Mouse (Mus musculus) thymus, postnatal 4 days (tissue): ENCODE data around the gene Gpha2.

Experiments used
- DNase-seq: peaks from one replicate; pipeline ENCODE4 v3.0.0; 2021

Gene Gpha2

DNA sequence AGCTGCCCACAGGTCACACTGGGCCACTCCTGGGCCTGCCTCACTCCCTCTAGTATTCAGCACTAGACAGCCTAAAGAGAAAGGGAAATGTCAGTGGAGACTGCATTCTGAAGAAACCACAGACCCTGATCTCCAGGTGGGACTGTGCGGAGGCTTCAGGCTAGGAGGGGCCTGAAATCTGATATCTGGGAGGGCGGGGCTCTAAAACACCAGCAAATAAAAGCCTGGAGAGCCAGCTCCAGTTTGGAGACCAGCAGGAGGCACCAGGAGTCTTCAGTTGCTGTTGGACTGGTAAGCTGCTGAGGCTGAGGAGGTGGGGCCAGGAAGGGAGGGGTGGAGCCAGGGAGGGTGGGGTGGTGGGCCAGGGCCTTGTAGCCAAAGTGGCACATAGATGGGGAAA lies at the start of gene Gpha2:
Gene Gpha2, plus strand, starts transcription at position 246 of the 400 bp plus-strand sequence.
- no peak for DNase-seq

DNA sequence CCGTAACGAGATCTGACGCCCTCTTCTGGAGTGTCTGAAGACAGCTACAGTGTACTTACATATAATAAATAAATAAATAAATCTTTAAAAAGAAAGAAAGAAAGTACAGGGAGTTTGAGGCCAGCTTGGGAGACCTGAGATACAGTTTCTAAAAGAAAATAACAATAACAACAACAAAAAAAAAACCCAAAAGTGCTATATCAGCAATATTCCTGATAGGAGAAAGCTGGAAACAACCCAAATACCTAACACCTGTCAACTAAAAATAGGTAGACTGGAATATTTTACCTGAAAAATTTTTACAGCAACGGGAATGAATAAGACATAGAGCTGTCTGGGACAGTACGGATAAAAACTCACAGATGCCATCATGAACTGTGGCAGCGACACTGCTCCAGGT lies 47.4 kb upstream of the Gpha2 start:
- no peak for DNase-seq

DNA sequence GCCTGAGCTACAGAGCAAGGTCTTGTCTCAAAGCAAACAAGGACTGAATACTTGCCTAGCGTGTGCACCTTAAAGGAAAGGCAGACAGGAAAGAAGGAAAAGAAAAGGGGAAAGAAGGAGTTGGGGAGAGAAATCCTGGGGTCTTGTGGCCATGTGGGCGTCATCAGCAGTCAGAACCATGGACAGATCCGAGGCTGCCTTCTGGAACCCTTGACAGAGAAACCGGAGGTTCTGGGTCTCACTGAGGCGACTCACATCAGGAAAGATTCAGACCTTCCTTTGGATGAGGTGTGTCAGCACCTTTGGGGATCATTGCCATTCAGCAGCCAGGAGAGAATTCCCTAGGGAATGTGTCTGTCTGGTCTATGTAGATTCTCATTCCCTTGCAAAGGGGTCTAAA lies 44.6 kb upstream of the Gpha2 start:
- peak; percentile 44 for DNase-seq

DNA sequence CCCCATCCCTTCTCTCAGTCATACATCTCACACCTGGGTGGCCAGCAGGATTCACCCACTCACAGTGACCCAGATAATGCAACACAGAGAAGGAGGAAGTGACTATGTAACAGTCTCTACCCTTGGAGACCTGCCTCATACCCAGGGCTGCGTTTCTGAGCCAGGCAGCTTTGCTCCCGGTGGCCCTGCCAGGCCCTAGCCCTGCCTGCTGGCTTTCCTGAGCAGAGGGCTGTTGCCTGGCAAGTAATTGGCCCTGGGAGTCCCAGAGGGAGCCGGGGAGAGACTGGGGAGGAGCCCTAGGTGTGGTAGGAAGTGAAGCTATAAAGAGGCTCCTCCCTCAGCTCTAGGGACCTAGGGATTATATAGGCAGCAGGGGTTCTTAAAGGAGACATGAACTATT lies 43.6 kb upstream of the Gpha2 start:
- peak; percentile 19 for DNase-seq

DNA sequence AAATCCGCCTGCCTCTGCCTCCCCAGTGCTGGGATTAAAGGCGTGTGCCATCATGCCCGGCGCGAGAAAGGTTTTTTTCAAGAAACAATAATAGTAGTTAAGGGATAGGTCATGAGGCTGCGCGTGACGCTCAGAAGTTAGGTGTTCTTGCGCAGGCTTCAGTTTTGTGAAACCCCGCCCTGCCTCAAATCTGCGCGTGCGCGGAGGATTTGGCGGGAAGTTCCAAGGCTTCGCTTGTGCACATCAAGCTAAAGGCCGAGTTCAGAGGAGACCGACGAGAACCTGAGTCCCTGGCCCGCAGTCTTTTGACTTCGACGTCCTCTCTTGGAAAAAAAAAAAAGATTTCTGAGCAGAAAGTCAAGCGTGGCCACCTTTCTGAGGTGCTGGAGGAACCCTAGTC lies 42.0 kb upstream of the Gpha2 start, which contains the start of gene Majin:
Gene Majin, plus strand, starts transcription at position 258 of the 400 bp plus-strand sequence.
- no peak for DNase-seq

DNA sequence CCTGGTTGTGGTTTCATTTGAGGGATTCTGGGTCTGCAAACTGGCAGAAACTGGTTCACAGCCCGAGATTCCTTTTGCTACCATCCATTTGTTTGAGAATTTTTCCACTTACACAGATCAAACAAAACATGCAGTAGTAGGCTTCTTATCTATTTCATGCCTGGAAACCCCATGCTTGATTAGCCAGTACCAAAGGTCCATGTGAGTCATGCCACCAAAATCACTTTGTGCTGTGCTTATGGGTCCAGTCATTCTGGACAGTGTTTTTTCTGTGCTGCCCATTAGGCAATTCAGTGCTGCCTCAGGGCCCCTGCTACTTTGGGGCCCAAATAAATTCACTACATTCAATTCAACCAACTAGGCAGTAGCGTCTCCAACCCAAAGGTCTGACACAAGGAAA lies 21.9 kb upstream of the Gpha2 start:
- no peak for DNase-seq

DNA sequence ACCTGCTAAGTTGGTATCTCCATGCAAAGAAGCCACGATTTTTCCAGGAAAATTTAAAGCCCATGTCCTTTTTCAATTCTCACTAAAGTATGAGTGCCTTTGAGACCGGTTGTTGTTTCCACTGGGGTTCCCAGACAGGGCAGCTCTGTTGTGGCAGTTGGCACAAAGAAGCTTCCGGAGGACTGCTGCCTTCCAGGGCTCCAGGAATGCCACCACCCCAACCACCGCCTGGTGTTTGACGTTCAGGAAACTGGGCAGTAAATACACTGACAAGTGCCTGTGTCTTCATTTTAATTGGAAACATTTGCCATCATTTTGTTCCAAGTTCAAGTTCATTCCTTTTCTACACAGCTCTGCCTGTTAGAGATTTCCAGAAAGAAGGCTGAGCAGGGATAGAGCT lies 19.5 kb upstream of the Gpha2 start:
- no peak for DNase-seq

DNA sequence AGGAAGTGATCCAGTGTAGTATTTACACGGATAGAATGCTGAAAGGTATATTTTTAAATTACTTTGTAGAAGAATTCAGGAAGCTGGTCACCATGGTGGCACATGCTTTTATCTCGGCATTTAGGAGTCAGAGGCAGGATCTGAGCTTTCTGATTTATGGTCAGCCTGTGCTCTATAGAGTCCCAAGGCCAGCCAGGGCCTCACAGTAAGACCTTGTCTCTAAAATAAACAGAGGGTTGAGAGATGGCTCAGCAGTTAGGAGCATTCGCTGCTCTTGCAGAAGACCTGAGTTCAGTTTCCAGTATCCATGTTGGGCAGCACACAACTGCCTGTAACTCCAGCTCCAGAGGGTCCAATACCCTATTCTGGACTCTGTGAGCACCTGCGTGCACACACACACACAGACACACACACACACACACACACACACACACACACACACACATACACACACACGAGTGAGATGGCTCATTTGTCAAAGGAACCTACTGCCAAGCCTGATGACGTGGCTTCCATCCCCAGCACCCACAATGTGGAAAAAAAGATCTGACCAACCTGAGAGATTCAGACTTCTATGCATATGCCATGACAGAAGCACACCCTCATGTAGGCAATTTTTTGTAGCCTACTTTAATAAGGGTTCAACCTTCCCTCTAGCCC lies 10.0 kb upstream of the Gpha2 start:
- no peak for DNase-seq

DNA sequence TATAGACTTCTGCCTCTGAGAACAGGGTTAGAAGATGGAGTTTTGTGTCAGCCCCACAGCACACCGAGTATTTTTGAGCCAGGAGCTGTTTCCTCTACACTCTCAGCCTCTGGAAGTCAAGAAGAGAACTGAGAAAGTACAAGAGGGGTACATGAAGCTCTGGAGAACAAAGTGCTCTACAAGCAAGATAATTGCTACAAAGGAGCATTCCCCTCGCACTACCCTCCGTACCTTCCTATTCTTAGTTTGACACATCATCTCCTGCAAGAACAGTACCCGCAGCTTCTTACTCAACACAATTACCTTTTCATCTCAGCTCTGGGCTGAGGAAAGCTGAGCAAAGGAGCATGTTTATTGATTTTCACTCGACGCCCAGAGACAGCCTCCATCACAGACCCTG lies 7.6 kb upstream of the Gpha2 start:
- DNase-seq = no peak

DNA sequence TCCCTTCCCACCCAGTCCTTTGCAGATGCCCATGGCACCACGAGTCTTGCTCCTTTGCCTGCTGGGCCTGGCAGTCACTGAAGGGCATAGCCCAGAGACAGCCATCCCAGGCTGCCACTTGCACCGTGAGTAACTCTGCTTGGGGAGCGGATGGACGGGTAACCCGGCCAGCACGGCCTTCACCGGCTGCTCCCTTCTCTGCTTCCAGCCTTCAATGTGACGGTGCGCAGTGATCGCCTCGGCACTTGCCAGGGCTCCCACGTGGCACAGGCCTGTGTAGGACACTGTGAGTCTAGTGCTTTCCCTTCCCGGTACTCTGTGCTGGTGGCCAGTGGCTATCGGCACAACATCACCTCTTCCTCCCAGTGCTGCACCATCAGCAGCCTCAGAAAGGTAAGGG lies 583 bp downstream of the Gpha2 start:
- no peak for DNase-seq

DNA sequence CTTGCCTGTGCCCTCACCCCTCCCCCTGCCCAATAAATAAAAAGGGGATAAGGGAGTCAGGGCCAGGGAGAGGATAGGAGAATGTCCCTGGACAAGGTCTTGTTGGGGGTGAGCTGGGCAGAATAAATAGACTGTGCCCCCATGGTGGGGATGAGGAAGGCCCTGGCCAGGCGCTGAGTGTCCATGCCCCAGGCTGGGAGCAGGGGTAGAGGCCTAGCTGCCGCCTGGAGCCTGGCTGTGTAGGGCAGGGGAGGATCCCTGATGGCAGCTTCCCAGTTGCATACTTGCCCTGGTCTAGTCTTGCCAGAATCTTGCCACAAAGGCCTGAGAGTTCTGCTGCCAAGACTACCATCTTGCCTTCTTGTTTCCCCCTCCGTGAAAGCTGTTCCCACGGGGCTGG lies 1.7 kb downstream of the Gpha2 start:
- no peak for DNase-seq

DNA sequence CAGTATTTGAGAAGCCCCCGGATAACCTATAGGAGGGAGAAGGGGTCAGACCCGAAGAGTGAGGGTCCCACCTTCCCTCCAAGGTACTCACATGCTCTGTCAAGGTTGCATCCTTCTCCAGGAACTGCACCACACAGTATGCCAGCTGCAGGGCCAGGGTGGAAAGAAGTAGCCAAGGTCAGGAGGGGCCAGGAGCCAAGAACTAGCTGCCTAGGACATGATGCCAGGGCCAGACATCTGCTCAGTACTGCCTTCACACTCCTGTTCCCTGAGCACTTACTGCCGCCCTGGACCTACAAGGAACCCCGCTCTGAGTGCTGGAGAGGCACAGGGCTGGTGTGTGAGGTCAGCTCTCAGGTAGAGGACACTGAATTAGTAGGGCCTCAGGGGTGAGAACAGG lies 4.2 kb downstream of the Gpha2 start:
- DNase-seq = no peak

DNA sequence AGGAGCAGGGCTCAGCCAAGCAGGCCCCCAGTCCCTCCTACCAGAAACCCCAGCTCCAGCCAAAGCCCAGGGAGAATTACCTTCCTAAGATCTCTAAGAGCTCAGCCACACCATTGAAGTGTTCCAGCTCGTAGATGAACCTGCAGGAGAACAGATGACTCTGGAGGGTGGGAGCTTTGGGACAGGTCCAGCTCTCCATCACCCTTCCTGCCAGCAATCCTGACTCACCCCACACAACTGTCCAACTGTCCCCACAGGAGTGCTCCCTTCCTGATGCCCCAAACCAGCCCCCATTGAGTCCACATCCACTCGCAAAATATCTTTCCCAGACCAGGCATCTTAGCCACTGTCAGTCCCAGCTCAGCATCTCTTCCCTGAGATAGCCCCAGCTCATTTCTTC lies 4.9 kb downstream of the Gpha2 start:
- no peak for DNase-seq

DNA sequence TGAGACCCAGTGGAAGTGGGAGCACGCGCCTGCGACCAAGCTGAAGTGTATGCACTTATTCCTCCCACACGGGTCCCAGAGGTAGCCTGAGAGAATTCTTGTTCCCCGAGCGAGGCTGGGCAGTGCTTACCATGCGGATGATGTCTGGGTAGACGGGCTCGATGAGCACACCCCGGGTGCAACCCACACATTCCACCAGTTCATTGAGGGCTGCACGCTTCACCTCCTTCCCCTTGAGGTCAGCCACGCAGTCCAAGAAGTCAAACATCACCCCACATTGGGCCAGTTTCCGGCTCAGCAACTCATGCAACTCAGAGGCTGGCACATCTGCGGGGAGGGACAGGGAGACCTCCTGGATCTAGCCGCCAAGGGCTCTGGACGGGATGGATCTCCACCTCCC lies 7.5 kb downstream of the Gpha2 start:
- no peak for DNase-seq

DNA sequence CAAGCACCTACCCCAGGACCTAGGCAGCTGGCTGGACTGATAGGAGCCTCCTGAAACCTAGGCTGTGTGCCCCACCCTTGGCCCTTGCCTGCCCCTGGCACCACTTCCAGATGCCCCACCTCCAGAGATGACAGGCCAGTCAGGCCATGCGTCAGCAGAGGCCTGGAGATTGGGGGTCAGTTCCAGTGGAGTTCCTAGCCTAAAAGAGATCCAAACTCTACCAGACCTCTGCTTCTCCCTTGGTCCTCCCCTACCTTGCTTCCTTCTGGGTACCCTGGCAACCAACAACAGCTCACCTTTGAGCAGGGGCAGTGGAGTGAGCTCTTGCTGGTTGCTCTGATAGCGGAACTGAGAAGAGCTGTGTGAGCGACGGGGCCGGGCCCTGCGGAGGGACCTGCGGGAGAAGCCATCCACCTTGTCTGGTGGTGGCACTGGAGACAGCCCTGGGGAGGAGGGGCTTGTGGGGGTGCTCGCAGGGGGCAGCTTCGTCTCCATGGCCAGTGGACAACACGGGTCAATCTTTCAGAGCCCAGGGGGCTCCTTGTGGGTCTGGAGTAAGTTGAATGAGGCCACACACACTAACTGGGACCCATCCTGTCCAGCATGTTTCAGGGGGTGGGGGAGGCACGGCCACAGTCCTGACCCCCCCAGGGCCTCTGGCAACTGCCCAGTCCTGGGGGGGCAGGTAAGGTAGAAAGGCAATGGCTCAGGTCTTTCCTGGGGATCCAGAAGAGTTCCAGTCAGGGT lies 8.3 kb downstream of the Gpha2 start:
- DNase-seq = no peak

DNA sequence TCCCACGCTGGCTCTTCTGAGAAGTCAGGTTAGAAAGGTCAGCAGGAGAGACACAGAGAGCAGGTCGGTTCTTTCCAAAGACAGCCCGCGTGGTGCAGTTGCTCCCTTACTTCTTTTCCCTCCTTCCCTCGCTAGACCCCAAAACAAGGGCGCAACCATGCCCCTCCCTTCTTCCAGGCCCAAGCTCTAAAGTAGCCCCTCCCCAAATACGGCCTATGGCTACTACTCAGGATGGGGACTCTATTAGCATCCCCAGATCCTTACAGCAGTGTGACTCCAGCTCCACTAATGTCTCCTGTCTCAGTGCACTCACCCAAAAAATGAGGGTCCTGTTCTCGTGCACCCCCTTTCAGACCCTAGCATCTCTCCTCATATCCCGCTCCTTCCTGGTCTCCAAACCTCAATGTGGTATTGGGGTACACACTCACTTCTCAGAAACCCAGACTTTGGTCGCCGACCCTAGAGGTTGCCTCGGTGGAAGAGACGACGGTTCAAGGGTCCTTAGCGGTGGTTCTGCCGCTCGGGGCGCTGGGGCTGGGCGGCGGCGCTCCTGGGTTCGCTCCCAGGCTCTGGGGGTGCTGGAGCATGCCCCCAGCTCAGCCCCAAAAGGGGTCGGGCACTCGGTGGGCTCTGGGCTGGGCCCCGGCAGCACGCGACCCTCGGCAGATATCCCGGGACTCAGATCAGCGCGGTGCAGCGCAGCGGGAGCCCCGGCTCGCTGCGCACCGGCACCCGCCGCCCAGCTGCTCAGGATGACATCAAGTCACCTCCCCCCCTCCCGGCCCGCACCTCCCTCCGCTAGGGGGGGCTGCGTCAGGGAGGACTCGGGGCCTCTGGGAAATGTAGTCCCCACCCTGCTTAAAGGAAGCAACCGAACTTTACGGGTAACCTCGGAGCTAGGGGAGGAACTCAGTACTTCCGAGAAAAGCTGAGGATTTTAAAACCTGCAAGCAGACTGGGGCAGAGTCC lies 9.2 kb downstream of the Gpha2 start, which contains the start of gene Ppp2r5b:
Gene Ppp2r5b, minus strand, starts transcription at position 789 of the 969 bp plus-strand sequence.
- peak; percentile 98 for DNase-seq

DNA sequence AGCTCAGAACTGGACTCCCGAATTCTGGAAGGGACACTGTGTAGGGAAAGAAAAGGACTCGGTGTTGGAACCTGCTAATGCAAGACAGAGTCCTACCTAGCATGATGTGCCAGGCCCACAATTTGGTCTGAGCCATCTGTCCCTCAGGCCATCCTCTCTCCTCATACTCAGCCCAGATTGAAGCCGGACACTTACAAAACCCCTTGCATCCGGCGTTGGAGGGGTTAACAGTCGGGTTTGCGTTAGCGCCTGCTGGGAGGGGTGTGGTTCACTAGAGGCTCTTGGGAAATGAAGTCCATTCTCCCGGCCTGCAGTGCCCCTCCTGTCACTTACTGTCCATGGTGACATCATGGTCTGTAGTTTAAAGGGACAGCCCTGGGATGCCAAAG lies 9.9 kb downstream of the Gpha2 start:
- DNase-seq = peak; percentile 88

DNA sequence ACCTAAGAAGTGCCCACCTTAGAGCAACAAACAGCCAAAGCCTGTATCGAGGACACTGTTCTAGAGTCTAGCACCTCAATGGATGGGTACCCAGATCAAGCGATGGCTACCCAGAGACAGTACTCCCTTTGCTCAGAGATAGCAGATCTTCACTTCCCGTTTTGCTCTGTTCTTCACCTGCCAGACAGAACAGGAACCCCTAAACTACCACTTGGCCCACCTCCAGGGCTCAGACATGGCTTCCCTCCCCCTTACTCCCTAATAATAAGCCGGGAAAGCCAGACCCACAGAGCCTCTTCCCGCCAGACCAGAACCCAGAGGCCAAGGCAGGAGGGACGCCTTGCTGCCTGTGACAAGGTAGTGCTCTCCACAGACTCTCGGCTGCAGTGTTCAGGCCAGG lies 10.7 kb downstream of the Gpha2 start:
- DNase-seq = no peak

DNA sequence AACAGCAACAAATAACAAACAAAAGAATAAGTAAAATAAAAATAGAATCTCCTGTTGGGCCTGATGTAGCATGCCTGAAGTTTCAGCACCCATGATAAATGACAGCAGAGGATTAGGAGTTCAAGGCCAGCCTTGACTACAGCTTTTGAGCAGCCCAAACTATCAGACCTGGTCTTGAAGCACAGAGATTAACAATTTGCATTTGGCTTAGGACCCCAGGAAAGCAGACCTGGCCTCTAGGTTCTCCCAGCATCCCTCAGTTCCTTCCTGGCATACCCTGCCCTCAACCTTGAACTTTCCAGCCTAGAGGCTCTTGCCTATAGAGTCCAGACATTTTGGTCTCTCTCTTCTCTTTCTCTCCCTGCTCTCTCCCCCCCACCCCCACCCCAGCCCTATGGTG lies 12.6 kb downstream of the Gpha2 start:
- DNase-seq = no peak

DNA sequence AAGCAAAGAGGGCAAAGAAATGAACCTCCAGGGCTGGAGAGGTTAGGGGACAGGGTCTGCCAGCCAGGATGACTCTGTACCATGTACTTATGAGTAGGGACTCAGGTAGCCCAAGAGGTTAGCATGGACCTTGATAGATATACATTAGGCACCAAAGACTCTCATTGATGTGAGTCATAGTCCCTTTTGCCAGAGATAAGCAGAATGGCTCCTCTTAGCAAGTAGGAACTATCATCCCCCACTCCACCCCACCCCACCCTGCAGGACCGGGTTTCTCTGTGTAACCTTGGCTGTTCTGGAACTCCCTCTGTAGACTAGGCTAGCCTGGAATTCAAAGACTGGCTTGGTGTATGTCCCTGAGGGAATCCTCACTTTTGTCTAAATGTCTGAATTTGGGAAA lies 14.0 kb downstream of the Gpha2 start:
- DNase-seq = no peak

DNA sequence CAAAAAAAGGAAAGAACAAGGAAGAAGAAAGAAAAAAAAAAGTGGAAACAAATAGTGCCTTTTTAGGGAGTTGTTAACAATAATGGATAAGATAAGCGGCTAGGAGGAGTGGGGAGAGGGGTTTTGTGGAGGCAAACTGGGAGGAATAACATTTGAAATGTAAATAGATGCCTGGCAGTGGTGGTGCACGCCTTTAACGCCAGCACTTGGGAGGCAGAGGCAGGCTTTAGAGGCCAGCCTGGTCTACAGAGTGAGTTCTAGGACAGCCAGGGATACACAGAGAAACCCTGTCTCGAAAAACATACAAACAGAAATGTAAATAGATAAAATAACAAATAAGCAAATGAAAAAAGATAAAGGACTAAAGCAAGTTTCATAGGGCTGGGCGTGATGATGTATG lies 14.5 kb downstream of the Gpha2 start:
- no peak for DNase-seq

DNA sequence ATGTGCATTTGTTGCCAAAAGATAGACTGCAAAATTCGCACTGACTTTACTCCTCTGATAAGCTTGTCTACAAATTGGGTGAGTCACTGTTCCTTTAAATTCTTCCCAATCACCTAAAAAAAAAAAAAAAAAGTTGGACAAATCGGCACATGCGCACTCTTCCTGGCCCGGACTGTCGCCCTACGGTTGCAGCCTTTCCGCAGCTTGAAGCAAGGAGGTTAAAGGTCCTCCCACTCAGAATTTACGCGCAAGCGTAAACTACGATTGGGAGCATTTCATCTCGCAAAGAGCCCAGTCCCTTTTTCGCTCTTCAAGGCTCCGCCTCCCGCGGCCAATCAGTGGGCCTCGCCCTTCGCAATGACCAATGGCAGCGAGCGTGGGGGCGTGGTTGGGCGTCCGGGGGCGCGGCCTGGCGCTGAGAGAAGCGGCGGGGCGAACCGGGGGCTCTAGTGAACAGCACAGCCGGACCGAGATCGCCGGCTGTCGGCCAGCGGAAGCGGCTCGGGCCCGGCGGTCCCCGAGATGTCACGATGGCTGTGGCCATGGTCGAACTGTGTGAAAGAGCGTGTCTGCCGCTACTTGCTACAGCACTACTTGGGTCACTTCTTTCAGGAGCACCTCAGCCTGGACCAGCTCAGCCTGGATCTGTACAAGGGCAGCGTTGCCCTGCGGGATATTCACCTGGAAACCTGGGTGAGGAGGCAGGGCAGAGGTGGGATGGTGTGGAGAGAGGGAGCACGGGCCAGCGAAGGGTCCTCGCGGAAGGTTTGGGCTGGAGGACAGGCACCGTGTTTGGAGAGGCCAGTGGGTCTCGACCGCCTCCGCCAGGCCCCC lies 15.3 kb downstream of the Gpha2 start, which contains the start of gene Atg2a:
Gene Atg2a, plus strand, starts transcription at position 395 of the 834 bp plus-strand sequence.
- peak; percentile 99 for DNase-seq
